Mouse (Mus musculus): ENCODE data around the gene Ms4a18.
A peak's percentile ranks its signal among the peaks of the same experiment; 100 is the strongest.

DNA sequence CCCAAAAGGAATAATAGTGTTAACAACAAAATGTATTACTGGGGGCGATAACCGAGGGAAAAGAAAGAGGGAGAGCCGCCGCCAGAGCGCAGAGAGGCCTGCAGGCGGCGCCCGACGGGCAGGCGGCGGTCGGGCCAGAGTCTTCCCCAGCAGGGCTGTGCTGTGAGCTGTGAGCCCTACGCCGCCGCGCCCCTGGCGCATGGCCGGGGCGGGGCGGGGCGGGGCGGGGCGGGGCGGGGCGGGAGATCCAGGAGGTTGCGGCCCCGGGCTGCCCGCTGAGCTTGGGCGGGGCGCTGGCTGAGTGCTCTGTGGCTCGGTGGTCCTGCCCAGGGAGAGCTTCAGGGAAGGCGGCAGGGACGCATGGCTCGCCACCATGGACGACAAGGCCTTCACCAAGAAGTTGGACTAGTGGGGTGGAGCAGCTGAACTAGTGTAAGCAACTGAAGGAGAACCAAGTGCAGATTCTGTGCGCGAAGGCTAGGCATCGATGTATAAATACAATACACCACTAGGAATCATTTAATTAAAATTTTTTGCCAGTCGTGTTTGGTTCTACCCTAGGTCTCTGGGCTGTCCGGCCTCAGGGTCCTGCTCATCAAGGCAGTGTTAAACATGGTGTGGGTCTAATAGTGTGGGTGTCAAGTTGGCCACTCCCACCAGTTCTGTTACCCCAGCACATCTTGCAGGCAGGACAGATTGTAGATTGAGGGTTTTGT lies 27.3 kb upstream of the Ms4a18 start:
- TF ChIP-seq CTCF (IDR thresholded peaks at IDR 0.05; ENCODE audit: borderline replicate concordance, extremely low read depth, insufficient read depth, insufficient read length) (peak; percentile 73), POLR2A (IDR thresholded peaks at IDR 0.05; ENCODE audit: borderline replicate concordance, extremely low read depth, insufficient read depth, insufficient read length, poor library complexity, severe bottlenecking) (no peak)
